28 mouse cellular contexts compared by ENCODE assay signal in the genomic region with DNA sequence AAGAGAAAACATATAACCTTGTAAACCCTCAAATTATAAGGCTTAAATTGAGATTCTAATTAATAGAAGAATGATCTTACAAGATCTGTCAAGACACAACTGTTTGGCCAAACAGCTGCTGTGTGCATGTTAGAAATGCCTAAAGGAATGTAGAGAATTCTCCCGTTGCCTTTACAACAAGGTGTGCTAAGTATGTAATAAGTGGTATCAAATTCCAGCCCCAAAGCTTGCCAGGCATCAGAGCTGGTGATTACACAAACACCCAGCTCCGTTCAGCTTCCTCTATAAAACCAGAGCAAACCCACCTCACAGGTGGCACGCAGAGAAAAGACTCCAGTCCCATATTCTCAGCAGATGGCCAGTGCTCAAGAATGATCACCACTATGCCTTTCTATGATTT. TPM values are rescaled to one million over a fixed set of nuclear protein-coding genes. Genes with fewer than 3 reads are reported as not detected.
"Had no signal": no experiment of that assay in that cellular context is flagged by ENCODE, and none has a peak within 500 bp of the region (broad histone marks: within the 10 kb centered on the region; RNA-seq: fewer than 3 reads in every experiment).

No protein-coding gene starts in this region.

- ATAC-seq: intestine, embryonic 15.5 days; liver, embryonic 12.5 days; midbrain, embryonic 13.5 days; midbrain, embryonic 16.5 days had no signal

- H3K4me2 ChIP-seq: intestine, embryonic 15.5 days; limb, embryonic 15.5 days; liver, embryonic 12.5 days; liver, embryonic 15.5 days; midbrain, embryonic 13.5 days had no signal

- H3K4me1 ChIP-seq: intestine, embryonic 15.5 days had no signal

- H3K27me3 ChIP-seq: intestine, embryonic 15.5 days; limb, embryonic 15.5 days; liver, embryonic 15.5 days; megakaryocyte, embryonic 14.5 days; midbrain, embryonic 13.5 days had no signal

- H3K27ac ChIP-seq: intestine, embryonic 15.5 days; limb, embryonic 15.5 days; liver, embryonic 12.5 days; liver, embryonic 15.5 days; midbrain, embryonic 10.5 days; midbrain, embryonic 13.5 days; stomach, postnatal 0 days had no signal

- H3K36me3 ChIP-seq: intestine, embryonic 15.5 days; limb, embryonic 15.5 days; liver, embryonic 12.5 days; liver, embryonic 15.5 days; midbrain, embryonic 10.5 days; midbrain, embryonic 13.5 days had no signal

- DNase-seq: kidney, adult 18-20 months; kidney, adult 9 months; kidney, postnatal 14 days; kidney, postnatal 4 days; right cerebral cortex, postnatal 14 days; right cerebral cortex, postnatal 4 days; thymus, adult 2 months; thymus, postnatal 14 days; thymus, postnatal 4 days had no signal

- H3K9me3 ChIP-seq: intestine, embryonic 15.5 days; limb, embryonic 15.5 days; liver, embryonic 12.5 days; liver, embryonic 15.5 days; megakaryocyte, embryonic 14.5 days had no signal

- H3K9ac ChIP-seq: intestine, embryonic 15.5 days; limb, embryonic 15.5 days; liver, embryonic 12.5 days; liver, embryonic 15.5 days; midbrain, embryonic 13.5 days had no signal

- H3K4me3 ChIP-seq: intestine, embryonic 15.5 days; limb, embryonic 15.5 days; liver, embryonic 12.5 days; liver, embryonic 15.5 days; megakaryocyte, embryonic 14.5 days; midbrain, embryonic 10.5 days; midbrain, embryonic 13.5 days had no signal

RNA-seq across cellular contexts. Expression of a gene that starts 27.8 kb away (rescaled TPM):
- total RNA-seq: layer of hippocampus, adult 18-20 months; layer of hippocampus, postnatal 14 days; left cerebral cortex, adult 18-20 months; left cerebral cortex, postnatal 25 days; monocyte, adult 5-6 weeks had no signal
- polyA plus RNA-seq: intestine, embryonic 15.5 days; midbrain, embryonic 13.5 days; midbrain, embryonic 16.5 days; neural tube, embryonic 11.5 days; neural tube, embryonic 14.5 days; stomach, embryonic 14.5 days; stomach, postnatal 0 days; thymus, adult 2 months had no signal

RNA-seq across cellular contexts. Expression of a gene that starts 33.9 kb away (rescaled TPM):
- total RNA-seq: layer of hippocampus, adult 18-20 months; layer of hippocampus, postnatal 14 days; left cerebral cortex, adult 18-20 months; left cerebral cortex, postnatal 25 days; monocyte, adult 5-6 weeks had no signal
- polyA plus RNA-seq: limb, embryonic 11.5 days; limb, embryonic 15.5 days; midbrain, embryonic 10.5 days; midbrain, embryonic 13.5 days; midbrain, embryonic 16.5 days; neural tube, embryonic 14.5 days; stomach, embryonic 14.5 days; stomach, postnatal 0 days; thymus, adult 2 months had no signal

RNA-seq across cellular contexts. Expression of a gene that starts 39.5 kb away (rescaled TPM):
- total RNA-seq: layer of hippocampus, adult 18-20 months; layer of hippocampus, postnatal 14 days; left cerebral cortex, adult 18-20 months; left cerebral cortex, postnatal 25 days; monocyte, adult 5-6 weeks had no signal
- polyA plus RNA-seq: intestine, embryonic 15.5 days; kidney, embryonic 16.5 days; limb, embryonic 11.5 days; midbrain, embryonic 10.5 days; midbrain, embryonic 13.5 days; midbrain, embryonic 16.5 days; neural tube, embryonic 11.5 days; neural tube, embryonic 14.5 days; stomach, embryonic 14.5 days; stomach, postnatal 0 days; thymus, adult 2 months had no signal

RNA-seq across cellular contexts. Expression of a gene that starts 45.6 kb away (rescaled TPM):
- total RNA-seq: layer of hippocampus, adult 18-20 months; layer of hippocampus, postnatal 14 days; left cerebral cortex, adult 18-20 months; left cerebral cortex, postnatal 25 days; monocyte, adult 5-6 weeks had no signal
- polyA plus RNA-seq: limb, embryonic 15.5 days; midbrain, embryonic 13.5 days; midbrain, embryonic 16.5 days; neural tube, embryonic 14.5 days; stomach, embryonic 14.5 days; thymus, adult 2 months had no signal

RNA-seq across cellular contexts. Expression of a gene that starts 55.4 kb away (rescaled TPM):
- total RNA-seq: layer of hippocampus, adult 18-20 months; layer of hippocampus, postnatal 14 days; left cerebral cortex, adult 18-20 months; left cerebral cortex, postnatal 25 days; monocyte, adult 5-6 weeks had no signal
- polyA plus RNA-seq: intestine, embryonic 15.5 days; limb, embryonic 15.5 days; midbrain, embryonic 16.5 days; neural tube, embryonic 14.5 days; stomach, embryonic 14.5 days; stomach, postnatal 0 days had no signal
